Mouse (Mus musculus) limb, embryonic 11.5 days (tissue): ENCODE measurements at regions not wholly inside any gene's neighbourhood (a gene's known extent, or its start where the extent isn't known, plus 50 kb on each side); places are given as distances from the start of the nearest gene placed in this dataset.

Source experiments
- ATAC-seq: fragments of 200-750 bp; cut with Nextera tagmentation; 2 replicates; pipeline ENCODE4 v1.8.0; 2017; ENCODE audit warnings: low read depth; ENCODE audit not compliant: insufficient number of reproducible peaks, low FRiP score, low TSS enrichment
- DNase-seq: peaks from one replicate; pipeline ENCODE4 v3.0.0-alpha.2; 2015; ENCODE audit warnings: low spot score
- H3K27ac ChIP-seq: fragments of 300-500 bp; sonication (generic); replicated peaks from 2 replicates; pipeline ENCODE4 v1.5.1; 2014; ENCODE audit warnings: low read depth, mild to moderate bottlenecking, low read length
- H3K27me3 ChIP-seq: fragments of 300-500 bp; sonication (generic); 2 replicates; pipeline ENCODE4 v1.6.1; 2014; ENCODE audit warnings: mild to moderate bottlenecking, low read length, mixed read lengths; ENCODE audit not compliant: control insufficient read depth, insufficient read depth
- H3K36me3 ChIP-seq: fragments of 300-500 bp; sonication (generic); 2 replicates; pipeline ENCODE4 v1.6.1; 2014; ENCODE audit warnings: mild to moderate bottlenecking, low read length, moderate library complexity, mixed read lengths; ENCODE audit not compliant: control insufficient read depth, insufficient read depth
- H3K4me1 ChIP-seq: fragments of 300-500 bp; sonication (generic); 2 replicates; pipeline ENCODE4 v1.6.1; 2014; ENCODE audit warnings: low read length, mixed read lengths; ENCODE audit not compliant: control insufficient read depth, insufficient read depth
- H3K4me2 ChIP-seq: fragments of 300-500 bp; sonication (generic); 2 replicates; pipeline ENCODE4 v1.6.1; 2014; ENCODE audit warnings: low read depth, mild to moderate bottlenecking, moderate library complexity; ENCODE audit not compliant: severe bottlenecking
- H3K4me3 ChIP-seq: fragments of 300-500 bp; sonication (generic); 2 replicates; pipeline ENCODE4 v1.5.1; 2014; ENCODE audit warnings: low read depth, low read length
- H3K9ac ChIP-seq: fragments of 300-500 bp; sonication (generic); 2 replicates; pipeline ENCODE4 v1.6.1; 2014; ENCODE audit warnings: mild to moderate bottlenecking, low read length
- H3K9me3 ChIP-seq: fragments of 300-500 bp; sonication (generic); 2 replicates; pipeline ENCODE4 v1.6.1; 2016; ENCODE audit warnings: low read length; ENCODE audit not compliant: control insufficient read depth
- WGBS: fragments of 180-500 bp; shearing (Covaris S2); extraction: QIAGEN DNeasy Blood & Tissue Kit; methylation state at CpG from one replicate; pipeline ENCODE4 v1.1.7; 2014; 5-methylcytosine and 5-hydroxymethylcytosine counted together

GRCm38 (mm10) chr12:97973909-97974510 lies 285.2 kb downstream of the Galc start:
- Histone ChIP-seq H3K27me3 (no peaks in the 10 kb centered on the region), H3K4me2 (no peak overlapping the region), H3K4me3 (no peak overlapping the region), H3K27ac (no peak overlapping the region), H3K9ac (no peak overlapping the region), H3K4me1 (no peaks in the 10 kb centered on the region), H3K9me3 (no peaks in the 10 kb centered on the region), H3K36me3 (no peaks in the 10 kb centered on the region)
- ATAC-seq (no peak), DNase-seq (no peak)
- WGBS, result 71% methylated on average over 10 of the region's 10 CpGs

- WGBS, result 73% methylated on average over 4 of the region's 4 CpGs
These were observed 302.1 kb downstream of the Galc start for GRCm38 (mm10) chr12:97957201-97957600.

GRCm38 (mm10) chr12:97953336-97953735 lies 305.9 kb downstream of the Galc start:
- DNase-seq, result no peak
- Histone ChIP-seq H3K9ac (no peak overlapping the region), H3K36me3 (no peaks in the 10 kb centered on the region), H3K4me2 (no peak overlapping the region), H3K27me3 (no peaks in the 10 kb centered on the region), H3K4me1 (no peaks in the 10 kb centered on the region), H3K27ac (no peak overlapping the region), H3K4me3 (no peak overlapping the region), H3K9me3 (no peaks in the 10 kb centered on the region)
- 86% methylated on average over 3 of the region's 3 CpGs for WGBS
- ATAC-seq, result no peak

More at GRCm38 (mm10) chr12:97957201-97957600, 302.1 kb downstream of the Galc start:
- DNase-seq (no peak), ATAC-seq (no peak)
- no peak overlapping the region for H3K9ac ChIP-seq
- no peak overlapping the region for H3K4me3 ChIP-seq
- H3K9me3 ChIP-seq, result no peaks in the 10 kb centered on the region
- no peak overlapping the region for H3K27ac ChIP-seq
- no peaks in the 10 kb centered on the region for H3K36me3 ChIP-seq
- H3K4me2 ChIP-seq, result no peak overlapping the region
- H3K27me3 ChIP-seq, result no peaks in the 10 kb centered on the region
- H3K4me1 ChIP-seq, result no peaks in the 10 kb centered on the region

GRCm38 (mm10) chr12:97952204-97952603 lies 307.1 kb downstream of the Galc start:
- no peak overlapping the region for H3K27ac ChIP-seq
- no peaks in the 10 kb centered on the region for H3K36me3 ChIP-seq
- no peaks in the 10 kb centered on the region for H3K9me3 ChIP-seq
- no peaks in the 10 kb centered on the region for H3K4me1 ChIP-seq
- ATAC-seq, result no peak
- H3K4me3 ChIP-seq, result no peak overlapping the region
- no peak overlapping the region for H3K9ac ChIP-seq
- 84% methylated on average over 8 of the region's 8 CpGs for WGBS
- DNase-seq, result no peak
- H3K4me2 ChIP-seq, result no peak overlapping the region
- no peaks in the 10 kb centered on the region for H3K27me3 ChIP-seq

- no peaks in the 10 kb centered on the region for H3K36me3 ChIP-seq
- no peaks in the 10 kb centered on the region for H3K9me3 ChIP-seq
- no peak for ATAC-seq
- no peak overlapping the region for H3K27ac ChIP-seq
- 89% methylated on average over 3 of the region's 3 CpGs for WGBS
- H3K9ac ChIP-seq, result no peak overlapping the region
- no peak overlapping the region for H3K4me3 ChIP-seq
- no peaks in the 10 kb centered on the region for H3K27me3 ChIP-seq
- no peak for DNase-seq
- H3K4me1 ChIP-seq, result no peaks in the 10 kb centered on the region
- no peak overlapping the region for H3K4me2 ChIP-seq
These were observed 309.2 kb downstream of the Galc start for GRCm38 (mm10) chr12:97950072-97950471.

- Histone ChIP-seq H3K9me3 (no peaks in the 10 kb centered on the region), H3K36me3 (no peaks in the 10 kb centered on the region), H3K4me2 (no peak overlapping the region), H3K27ac (no peak overlapping the region), H3K27me3 (no peaks in the 10 kb centered on the region), H3K4me1 (no peaks in the 10 kb centered on the region), H3K4me3 (no peak overlapping the region), H3K9ac (no peak overlapping the region)
- ATAC-seq (no peak), DNase-seq (no peak)
- WGBS, result 87% methylated on average over 8 of the region's 8 CpGs
These were observed 311.8 kb downstream of the Galc start for GRCm38 (mm10) chr12:97947421-97947820.

- WGBS, result 88% methylated on average over 5 of the region's 5 CpGs
- DNase-seq (no peak), ATAC-seq (no peak)
- no peaks in the 10 kb centered on the region for H3K9me3 ChIP-seq
- H3K4me2 ChIP-seq, result no peak overlapping the region
- H3K9ac ChIP-seq, result no peak overlapping the region
- no peaks in the 10 kb centered on the region for H3K36me3 ChIP-seq
- no peaks in the 10 kb centered on the region for H3K27me3 ChIP-seq
- H3K27ac ChIP-seq, result no peak overlapping the region
- H3K4me3 ChIP-seq, result no peak overlapping the region
- no peaks in the 10 kb centered on the region for H3K4me1 ChIP-seq
These were observed 320.9 kb downstream of the Galc start for GRCm38 (mm10) chr12:97938361-97938760.

- Histone ChIP-seq H3K27ac (no peak overlapping the region), H3K9me3 (no peaks in the 10 kb centered on the region), H3K4me2 (no peak overlapping the region), H3K4me1 (no peaks in the 10 kb centered on the region), H3K9ac (no peak overlapping the region), H3K27me3 (no peaks in the 10 kb centered on the region), H3K36me3 (no peaks in the 10 kb centered on the region), H3K4me3 (no peak overlapping the region)
- DNase-seq (no peak), ATAC-seq (no peak)
- 67% methylated on average over 5 of the region's 5 CpGs for WGBS
These were observed 329.4 kb downstream of the Galc start for GRCm38 (mm10) chr12:97929877-97930276.

GRCm38 (mm10) chr12:97927036-97927435 lies 332.2 kb downstream of the Galc start:
- no peaks in the 10 kb centered on the region for H3K9me3 ChIP-seq
- no peaks in the 10 kb centered on the region for H3K4me1 ChIP-seq
- no peak overlapping the region for H3K4me2 ChIP-seq
- ATAC-seq (no peak), DNase-seq (no peak)
- no peak overlapping the region for H3K9ac ChIP-seq
- 87% methylated on average over 1 of the region's 1 CpGs for WGBS
- H3K27me3 ChIP-seq, result no peaks in the 10 kb centered on the region
- H3K27ac ChIP-seq, result no peak overlapping the region
- no peak overlapping the region for H3K4me3 ChIP-seq
- no peaks in the 10 kb centered on the region for H3K36me3 ChIP-seq
